Mouse (Mus musculus): ENCODE measurements around the gene Ngdn.
"Not testable (repeated sequence)": the region's sequence is repeated elsewhere in the genome, so short reads cannot be mapped to it uniquely, and the experiment has no call there.

The Ngdn gene

GRCm38 (mm10) chr14:55027653-55028052 lies 12.4 kb downstream of the Ngdn start:
- in situ Hi-C loops (cut with MboI, MseI), result loop anchor here (5.0 kb wide), 1 partner anchor 50 kb away; no protein-coding TSS in a partner anchor

GRCm38 (mm10) chr14:55028333-55028835 lies 13.1 kb downstream of the Ngdn start:
- in situ Hi-C loops (cut with MboI, MseI), result loop anchor here (5.0 kb wide), 1 partner anchor 49 kb away; no protein-coding TSS in a partner anchor

- in situ Hi-C loops (cut with MboI, MseI), result loop anchor here (5.0 kb wide), 1 partner anchor 48 kb away; no protein-coding TSS in a partner anchor
Observed at GRCm38 (mm10) chr14:55029034-55029698, 13.9 kb downstream of the Ngdn start.

GRCm38 (mm10) chr14:55032695-55033225 lies 17.5 kb downstream of the Ngdn start:
- in situ Hi-C loops (cut with MboI, MseI), result no loop called here

- in situ Hi-C loops (cut with MboI, MseI), result not testable (repeated sequence)
Observed at GRCm38 (mm10) chr14:55043694-55044093, 28.4 kb downstream of the Ngdn start.

GRCm38 (mm10) chr14:55047971-55048531 lies 32.8 kb downstream of the Ngdn start:
- in situ Hi-C loops (cut with MboI, MseI), result no loop called here

GRCm38 (mm10) chr14:55052496-55052895 lies 37.2 kb downstream of the Ngdn start:
- in situ Hi-C loops (cut with MboI, MseI), result no loop called here

GRCm38 (mm10) chr14:55053050-55053449 lies 37.8 kb downstream of the Ngdn start:
- in situ Hi-C loops (cut with MboI, MseI), result no loop called here

GRCm38 (mm10) chr14:55053708-55054190 lies 38.5 kb downstream of the Ngdn start:
- in situ Hi-C loops (cut with MboI, MseI), result no loop called here

GRCm38 (mm10) chr14:55054191-55054749 lies 39.0 kb downstream of the Ngdn start:
- in situ Hi-C loops (cut with MboI, MseI), result no loop called here

- in situ Hi-C loops (cut with MboI, MseI), result no loop called here
Observed at GRCm38 (mm10) chr14:55055167-55055834, 40.0 kb downstream of the Ngdn start.

- in situ Hi-C loops (cut with MboI, MseI), result no loop called here
Observed at GRCm38 (mm10) chr14:55059009-55059408, 43.8 kb downstream of the Ngdn start.

- in situ Hi-C loops (cut with MboI, MseI), result no loop called here
Observed at GRCm38 (mm10) chr14:55059931-55060330, 44.7 kb downstream of the Ngdn start.

- in situ Hi-C loops (cut with MboI, MseI), result no loop called here
Observed at GRCm38 (mm10) chr14:55061845-55062244, 46.6 kb downstream of the Ngdn start.

GRCm38 (mm10) chr14:55062626-55063025 lies 47.4 kb downstream of the Ngdn start:
- in situ Hi-C loops (cut with MboI, MseI), result no loop called here

GRCm38 (mm10) chr14:55063117-55063516 lies 47.9 kb downstream of the Ngdn start:
- in situ Hi-C loops (cut with MboI, MseI), result no loop called here

- in situ Hi-C loops (cut with MboI, MseI), result no loop called here
Observed at GRCm38 (mm10) chr14:55063581-55064381, 48.5 kb downstream of the Ngdn start.

- in situ Hi-C loops (cut with MboI, MseI), result no loop called here
Observed at GRCm38 (mm10) chr14:55064481-55065370, 49.5 kb downstream of the Ngdn start.

- in situ Hi-C loops (cut with MboI, MseI), result no loop called here
Observed at GRCm38 (mm10) chr14:55065391-55065790, 50.1 kb downstream of the Ngdn start.

- in situ Hi-C loops (cut with MboI, MseI), result no loop called here
Observed at GRCm38 (mm10) chr14:55066042-55066441, 50.8 kb downstream of the Ngdn start.
